Mouse (Mus musculus) neural tube, embryonic 15.5 days (tissue): ENCODE measurements around the gene Olfr1160. TPM values are rescaled to one million over a fixed set of nuclear protein-coding genes. Genes with fewer than 3 reads are reported as not detected.
"Not testable (repeated sequence)": the region's sequence is repeated elsewhere in the genome, so short reads cannot be mapped to it uniquely, and the experiment has no call there.

Source experiments
- ATAC-seq: fragments of 200-750 bp; cut with Nextera tagmentation; 2 replicates; pipeline ENCODE4 v1.8.0; 2017; ENCODE audit warnings: mild to moderate bottlenecking, moderate TSS enrichment, moderate library complexity; ENCODE audit not compliant: low FRiP score
- H3K27ac ChIP-seq: fragments of 300-500 bp; sonication (generic); replicated peaks from 2 replicates; pipeline ENCODE4 v1.5.1; 2015; ENCODE audit warnings: mild to moderate bottlenecking, inconsistent platforms
- H3K27me3 ChIP-seq: fragments of 300-500 bp; sonication (generic); replicated peaks from 2 replicates; pipeline ENCODE4 v1.6.1; 2015; ENCODE audit warnings: inconsistent platforms
- H3K36me3 ChIP-seq: fragments of 300-500 bp; sonication (generic); 2 replicates; pipeline ENCODE4 v1.6.1; 2015; ENCODE audit warnings: inconsistent platforms
- H3K4me1 ChIP-seq: fragments of 300-500 bp; sonication (generic); 2 replicates; pipeline ENCODE4 v1.6.1; 2015; ENCODE audit warnings: inconsistent platforms
- H3K4me2 ChIP-seq: fragments of 300-500 bp; sonication (generic); 2 replicates; pipeline ENCODE4 v1.6.1; 2015; ENCODE audit warnings: inconsistent platforms, mild to moderate bottlenecking, moderate library complexity
- H3K4me3 ChIP-seq: fragments of 300-500 bp; sonication (generic); replicated peaks from 2 replicates; pipeline ENCODE4 v1.5.1; 2015; ENCODE audit warnings: mild to moderate bottlenecking, inconsistent platforms
- H3K9ac ChIP-seq: fragments of 300-500 bp; sonication (generic); replicated peaks from 2 replicates; pipeline ENCODE4 v1.6.1; 2015; ENCODE audit warnings: mild to moderate bottlenecking, inconsistent platforms
- H3K9me3 ChIP-seq: fragments of 300-500 bp; sonication (generic); replicated peaks from 2 replicates; pipeline ENCODE4 v1.6.1; 2016; ENCODE audit warnings: inconsistent platforms
- WGBS: fragments of 180-500 bp; shearing (Covaris S2); methylation state at CpG from one replicate; pipeline ENCODE4 v1.1.7; 2015; ENCODE audit warnings: mixed read lengths; 5-methylcytosine and 5-hydroxymethylcytosine counted together
- polyA plus RNA-seq: library from polyadenylated mRNA; unstranded; fragments of >200 nt; fragmentation: Nextera tagmentation; extraction: Ambion mirVana; gene quantifications from 2 replicates; pipeline ENCODE4 v1.2.1, GENCODE M21; 2015

The Olfr1160 gene
- polyA plus RNA-seq: not detected in 2 replicates

- Histone ChIP-seq H3K27ac (no peak within 1 kb of the TSS), H3K36me3 (no peaks in the 10 kb centered on the region), H3K9me3 (no peaks in the 10 kb centered on the region), H3K4me3 (no peak within 1 kb of the TSS), H3K4me1 (no peaks in the 10 kb centered on the region), H3K27me3 (no peaks in the 10 kb centered on the region), H3K4me2 (no peak within 1 kb of the TSS), H3K9ac (no peak within 1 kb of the TSS)
- no peak for ATAC-seq
These were observed at the start of gene Olfr1160 for GRCm38 (mm10) chr2:88007515-88008318. Gene Olfr1160, minus strand, starts transcription at chr2:88008268.

- 93% methylated on average over 1 of the region's 1 CpGs for WGBS
- Histone ChIP-seq H3K27me3 (no peaks in the 10 kb centered on the region), H3K36me3 (no peaks in the 10 kb centered on the region), H3K4me3 (no peak within 1 kb of the TSS), H3K4me2 (no peak within 1 kb of the TSS), H3K27ac (no peak within 1 kb of the TSS), H3K9me3 (no peaks in the 10 kb centered on the region), H3K9ac (no peak within 1 kb of the TSS), H3K4me1 (no peaks in the 10 kb centered on the region)
- no peak for ATAC-seq
These were observed 43.0 kb upstream of the Olfr1160 start, which contains the start of gene Olfr1162 for GRCm38 (mm10) chr2:88051029-88051428. Gene Olfr1162, minus strand, starts transcription at chr2:88051129.

- H3K36me3 ChIP-seq: no peaks in the 10 kb centered on the region
These were observed 29.5 kb upstream of the Olfr1160 start, which contains the start of gene Olfr73 for GRCm38 (mm10) chr2:88037599-88037998. Gene Olfr73, minus strand, starts transcription at chr2:88037699.

GRCm38 (mm10) chr2:88022474-88022873 lies 14.4 kb upstream of the Olfr1160 start, which contains the start of gene Olfr1161:
Gene Olfr1161, plus strand, starts transcription at chr2:88022774.
- not testable (repeated sequence) for H3K27ac ChIP-seq, H3K4me2 ChIP-seq, H3K4me3 ChIP-seq, H3K9ac ChIP-seq, H3K27me3 ChIP-seq, ATAC-seq, H3K4me1 ChIP-seq, H3K9me3 ChIP-seq, H3K36me3 ChIP-seq
- WGBS: 86% methylated on average over 1 of the region's 1 CpGs

More at GRCm38 (mm10) chr2:88037599-88037998, 29.5 kb upstream of the Olfr1160 start, which contains the start of gene Olfr73:
- no peaks in the 10 kb centered on the region for H3K9me3 ChIP-seq
- H3K4me2 ChIP-seq: no peak within 1 kb of the TSS
- no peaks in the 10 kb centered on the region for H3K4me1 ChIP-seq
- no peak for ATAC-seq
- no peak within 1 kb of the TSS for H3K9ac ChIP-seq
- H3K27ac ChIP-seq: no peak within 1 kb of the TSS
- H3K27me3 ChIP-seq: no peaks in the 10 kb centered on the region
- no peak within 1 kb of the TSS for H3K4me3 ChIP-seq

GRCm38 (mm10) chr2:87989813-87990212 lies 18.3 kb downstream of the Olfr1160 start, which contains the start of gene Olfr1158:
Gene Olfr1158, plus strand, starts transcription at chr2:87990113.
- Histone ChIP-seq H3K9me3 (no peaks in the 10 kb centered on the region), H3K27ac (no peak within 1 kb of the TSS), H3K9ac (no peak within 1 kb of the TSS), H3K36me3 (no peaks in the 10 kb centered on the region), H3K4me3 (no peak within 1 kb of the TSS), H3K4me2 (no peak within 1 kb of the TSS), H3K4me1 (no peaks in the 10 kb centered on the region), H3K27me3 (no peaks in the 10 kb centered on the region)
- ATAC-seq: no peak

- WGBS: 72% methylated on average over 3 of the region's 3 CpGs
- Histone ChIP-seq H3K4me1 (no peaks in the 10 kb centered on the region), H3K27me3 (no peaks in the 10 kb centered on the region), H3K9me3 (no peaks in the 10 kb centered on the region), H3K4me3 (no peak within 1 kb of the TSS), H3K9ac (no peak within 1 kb of the TSS), H3K4me2 (no peak within 1 kb of the TSS), H3K27ac (no peak within 1 kb of the TSS), H3K36me3 (no peaks in the 10 kb centered on the region)
- ATAC-seq: no peak
These were observed 33.5 kb downstream of the Olfr1160 start, which contains the start of gene Olfr74 for GRCm38 (mm10) chr2:87974563-87974962. Gene Olfr74, minus strand, starts transcription at chr2:87974663.

GRCm38 (mm10) chr2:87968199-87968598 lies 39.9 kb downstream of the Olfr1160 start, which contains the start of gene Olfr1157:
Gene Olfr1157, minus strand, starts transcription at chr2:87968299.
- Histone ChIP-seq H3K9me3 (no peaks in the 10 kb centered on the region), H3K4me1 (no peaks in the 10 kb centered on the region), H3K4me3 (no peak within 1 kb of the TSS), H3K4me2 (no peak within 1 kb of the TSS), H3K27ac (no peak within 1 kb of the TSS), H3K9ac (no peak within 1 kb of the TSS), H3K27me3 (no peaks in the 10 kb centered on the region), H3K36me3 (no peaks in the 10 kb centered on the region)
- ATAC-seq: no peak
- 98% methylated on average over 4 of the region's 4 CpGs for WGBS

GRCm38 (mm10) chr2:87953000-87953399 lies 55.1 kb downstream of the Olfr1160 start, which contains the start of gene Olfr1156:
Gene Olfr1156, minus strand, starts transcription at chr2:87953100.
- Histone ChIP-seq H3K4me1 (no peaks in the 10 kb centered on the region), H3K4me2 (no peak within 1 kb of the TSS), H3K9me3 (no peaks in the 10 kb centered on the region), H3K36me3 (no peaks in the 10 kb centered on the region), H3K9ac (no peak within 1 kb of the TSS), H3K27ac (no peak within 1 kb of the TSS), H3K4me3 (no peak within 1 kb of the TSS), H3K27me3 (no peaks in the 10 kb centered on the region)
- ATAC-seq: no peak

Other genes with a start within 250 kb of the Olfr1160 start
- not detected in 2 replicates for gene Olfr152, start 228.8 kb downstream of the Olfr1160 start, polyA plus RNA-seq
- gene Olfr1143, start 207.7 kb downstream of the Olfr1160 start, polyA plus RNA-seq: not detected in 2 replicates
- not detected in 2 replicates for gene Olfr1145, start 198.4 kb downstream of the Olfr1160 start, polyA plus RNA-seq
- gene Olfr1148, start 177.7 kb downstream of the Olfr1160 start, polyA plus RNA-seq: not detected in 2 replicates
- not detected in 2 replicates for gene Olfr1150-ps1, start 164.3 kb downstream of the Olfr1160 start, polyA plus RNA-seq
- gene Olfr1151, start 152.4 kb downstream of the Olfr1160 start, polyA plus RNA-seq: not detected in 2 replicates
- gene Olfr1152, start 141.8 kb downstream of the Olfr1160 start, polyA plus RNA-seq: not detected in 2 replicates
- gene Olfr1153, start 113.3 kb downstream of the Olfr1160 start, polyA plus RNA-seq: not detected in 2 replicates
- gene Olfr1154, start 103.1 kb downstream of the Olfr1160 start, polyA plus RNA-seq: not detected in 2 replicates
- not detected in 2 replicates for gene Olfr1155, start 63.1 kb downstream of the Olfr1160 start, polyA plus RNA-seq
- gene Olfr1156, start 55.2 kb downstream of the Olfr1160 start, polyA plus RNA-seq: not detected in 2 replicates
- gene Olfr1157, start 40.0 kb downstream of the Olfr1160 start, polyA plus RNA-seq: not detected in 2 replicates
- gene Olfr74, start 33.6 kb downstream of the Olfr1160 start, polyA plus RNA-seq: not detected in 2 replicates
- gene Olfr1158, start 18.2 kb downstream of the Olfr1160 start, polyA plus RNA-seq: not detected in 2 replicates
- gene Olfr1161, start 14.5 kb upstream of the Olfr1160 start, polyA plus RNA-seq: not detected in 2 replicates
- not detected in 2 replicates for gene Olfr73, start 29.4 kb upstream of the Olfr1160 start, polyA plus RNA-seq
- not detected in 2 replicates for gene Olfr1162, start 42.9 kb upstream of the Olfr1160 start, polyA plus RNA-seq
- not detected in 2 replicates for gene Olfr1163, start 63.6 kb upstream of the Olfr1160 start, polyA plus RNA-seq
- not detected in 2 replicates for gene Olfr1164, start 85.7 kb upstream of the Olfr1160 start, polyA plus RNA-seq
- not detected in 2 replicates for gene Olfr1166, start 120.0 kb upstream of the Olfr1160 start, polyA plus RNA-seq
- not detected in 2 replicates for gene Olfr1167, start 146.9 kb upstream of the Olfr1160 start, polyA plus RNA-seq
- not detected in 2 replicates for gene Olfr1168, start 173.6 kb upstream of the Olfr1160 start, polyA plus RNA-seq
- not detected in 2 replicates for gene Olfr1170, start 220.1 kb upstream of the Olfr1160 start, polyA plus RNA-seq